Mouse (Mus musculus) liver (tissue): ENCODE measurements around the gene Fam169a.

Source experiments
- DNase-seq: peaks from one replicate; pipeline ENCODE4 v3.0.0-alpha.2; 2020; ENCODE audit warnings: mixed read lengths

The Fam169a gene

DNA sequence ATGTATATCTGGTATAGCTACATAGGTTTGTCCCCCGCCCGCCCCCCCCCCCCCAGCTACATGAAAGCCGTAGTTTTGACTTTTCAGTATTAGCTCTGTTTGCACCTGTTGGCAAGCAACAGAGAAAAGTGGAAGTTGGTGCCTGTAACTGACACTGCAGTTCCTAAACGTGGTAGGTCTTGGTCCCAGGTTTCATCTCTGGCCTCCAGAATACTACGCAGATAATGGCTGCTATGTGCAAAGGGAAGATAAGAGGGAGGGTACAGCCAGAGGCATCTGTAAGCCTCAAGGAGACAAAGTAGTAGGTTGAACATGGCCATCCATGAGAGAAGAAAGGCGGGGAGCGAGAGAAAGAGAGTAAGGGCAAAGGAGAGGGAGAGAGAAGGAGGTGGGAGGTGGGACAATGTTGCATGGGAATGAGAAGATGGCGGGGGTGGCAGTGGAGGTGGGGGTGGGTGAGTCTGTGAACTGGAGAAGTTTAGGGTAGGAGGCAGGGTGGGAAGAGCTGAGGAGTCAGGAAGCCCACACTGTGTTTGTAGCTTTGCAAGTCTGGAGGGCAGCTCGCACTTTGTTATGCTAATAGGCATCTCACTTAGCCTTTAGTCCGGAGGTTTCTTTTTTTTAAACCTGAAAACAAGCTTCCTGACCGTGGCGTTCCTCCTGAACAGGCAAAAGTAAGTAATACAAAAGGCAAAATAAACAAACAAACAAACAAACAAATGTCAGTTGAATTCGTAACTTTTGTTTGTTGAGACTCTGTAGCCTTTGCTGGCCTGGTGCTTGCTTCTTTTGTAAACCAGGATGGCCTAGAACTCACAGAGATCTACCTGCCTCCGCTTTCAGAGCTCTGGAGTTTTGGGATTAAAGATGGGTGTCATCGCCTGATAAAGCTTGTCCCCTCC lies at the start of gene Fam169a:
Gene Fam169a, plus strand, starts transcription at position 638 of the 902 bp plus-strand sequence.
- DNase-seq = peak; percentile 65

DNA sequence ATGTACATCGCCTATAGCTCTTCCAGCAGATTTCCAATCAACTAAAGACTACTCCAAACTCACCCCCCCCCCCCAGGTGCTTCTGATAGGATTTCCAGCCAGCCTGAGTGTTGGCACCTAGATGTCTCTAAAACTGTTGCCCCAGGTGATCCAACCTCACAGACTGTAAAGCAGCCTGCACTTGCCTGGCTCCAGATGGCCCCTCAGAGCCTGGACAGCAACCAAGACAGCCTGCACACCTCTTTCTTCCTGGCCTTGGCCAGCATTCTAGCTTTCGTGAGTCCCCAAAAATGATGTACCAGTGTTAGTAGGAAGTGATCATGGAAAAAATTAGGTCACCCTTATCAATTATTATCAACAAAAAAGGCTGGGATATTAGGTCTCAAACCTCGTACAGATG lies 49.4 kb upstream of the Fam169a start:
- DNase-seq = no peak

DNA sequence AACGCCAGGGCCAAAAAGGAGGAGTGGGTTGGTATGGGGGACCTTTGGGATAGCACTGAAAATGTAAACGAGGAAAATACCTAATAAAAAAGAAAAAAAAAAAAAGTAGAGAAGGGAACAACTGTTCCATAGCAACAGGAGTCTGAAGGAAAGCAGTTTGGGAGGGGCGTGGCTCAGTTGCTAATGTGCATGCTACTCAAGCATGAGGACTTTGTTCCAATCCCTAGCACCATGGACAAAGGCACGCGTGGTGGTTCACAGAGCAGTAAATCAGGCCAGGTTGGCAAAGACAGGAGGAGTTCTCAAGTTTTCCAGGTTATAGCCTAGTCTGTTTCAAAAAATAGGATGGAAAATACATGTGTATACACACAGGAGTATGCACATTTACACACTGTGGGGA lies 47.0 kb upstream of the Fam169a start:
- no peak for DNase-seq

DNA sequence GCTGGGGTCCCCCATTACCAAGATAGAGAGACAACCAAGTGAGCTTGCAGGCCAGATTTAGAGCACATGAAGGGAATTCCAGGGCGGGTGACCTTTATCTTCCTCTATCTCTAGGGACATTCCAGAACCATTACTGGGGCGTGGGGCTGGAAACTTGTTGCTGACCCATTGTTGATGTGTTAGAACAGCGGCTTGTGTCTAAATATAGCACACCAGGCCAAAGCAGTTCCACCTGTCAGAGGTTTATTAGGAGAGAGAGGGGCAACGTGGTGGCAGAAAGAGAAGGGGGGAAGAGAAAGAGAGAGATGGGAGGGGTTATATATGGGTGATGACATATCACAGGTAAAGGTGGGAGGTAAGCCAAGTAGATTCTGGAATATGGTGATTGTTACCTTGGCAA lies 45.2 kb upstream of the Fam169a start:
- DNase-seq = no peak

DNA sequence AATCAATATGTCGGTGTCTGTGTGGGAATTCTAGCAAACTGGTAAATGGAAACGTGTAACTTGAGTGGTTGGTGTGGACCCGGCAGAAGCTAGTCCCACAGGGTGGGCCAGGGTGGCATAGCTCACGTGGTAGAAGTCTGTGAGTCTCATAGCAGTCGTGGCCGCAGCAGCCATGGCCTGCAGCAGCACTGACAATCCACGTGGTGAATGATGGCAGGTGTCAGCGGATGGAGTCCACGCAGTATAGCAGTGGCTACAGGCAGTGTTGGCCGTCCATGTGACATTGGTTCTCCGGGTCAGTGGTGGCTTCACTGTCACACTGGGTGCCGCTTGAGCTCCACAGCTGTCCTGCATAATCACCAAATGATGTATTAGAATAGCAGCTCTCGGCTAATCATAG lies 37.0 kb upstream of the Fam169a start:
- no peak for DNase-seq

DNA sequence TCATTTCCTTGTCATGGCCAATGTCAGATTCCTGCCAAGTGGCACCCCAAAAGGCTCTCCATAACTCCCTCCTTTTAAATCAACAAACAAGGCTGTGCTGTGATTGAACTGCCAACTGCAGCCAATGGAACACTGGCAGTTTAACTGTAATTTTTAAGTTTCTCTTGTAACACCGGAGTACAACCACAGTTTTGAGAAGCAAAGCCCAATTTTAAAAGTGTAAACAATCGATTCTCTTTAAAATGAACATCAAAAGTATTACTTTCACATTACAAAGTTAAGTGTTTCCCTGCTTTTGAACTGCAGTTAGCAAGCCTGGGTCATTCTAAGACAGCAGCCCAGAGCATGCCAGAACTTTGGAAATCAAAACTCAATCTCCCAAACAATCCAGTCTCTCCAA lies 32.8 kb upstream of the Fam169a start, which contains the start of gene 1700029F12Rik:
Gene 1700029F12Rik, minus strand, starts transcription at position 101 of the 400 bp plus-strand sequence.
- DNase-seq = no peak

DNA sequence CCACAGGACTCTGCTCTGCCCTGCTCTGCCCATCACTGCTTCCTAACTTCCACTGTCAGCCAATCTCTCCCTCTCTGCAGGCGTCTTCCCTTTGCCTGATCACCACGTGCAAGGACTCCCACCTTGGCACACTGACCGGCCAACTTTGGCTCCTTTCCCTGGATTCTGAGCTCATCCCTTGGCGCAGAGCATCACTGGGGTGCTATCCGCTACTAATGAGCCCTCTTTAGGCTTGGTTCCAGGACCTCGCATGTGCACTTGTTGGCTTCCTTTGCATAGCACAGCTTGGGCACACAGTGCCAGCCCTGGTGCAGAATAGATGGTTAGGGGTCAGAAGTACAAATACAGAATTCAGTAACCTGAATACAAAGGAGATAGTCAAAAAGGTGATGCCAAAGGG lies 15.9 kb upstream of the Fam169a start:
- DNase-seq = no peak

DNA sequence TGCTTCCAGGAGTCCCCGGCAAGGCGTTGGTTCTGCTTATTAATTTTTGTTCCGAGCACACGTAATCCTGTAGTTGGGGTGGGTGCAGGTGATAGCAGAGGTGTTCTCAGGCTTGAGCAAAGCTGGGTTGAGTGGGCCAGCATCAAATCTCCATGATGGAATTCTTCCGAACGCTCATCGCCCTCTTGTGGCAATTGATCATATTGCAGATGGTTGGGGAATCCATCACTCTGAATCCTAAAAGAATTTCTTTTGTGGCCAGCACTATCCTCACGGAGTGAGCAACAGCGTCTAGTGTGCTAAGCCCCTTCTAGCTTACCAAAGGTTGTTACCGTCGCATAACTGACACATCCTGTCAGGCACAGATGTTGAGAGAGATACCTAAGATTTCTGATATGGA lies 14.4 kb upstream of the Fam169a start:
- peak; percentile 65 for DNase-seq

DNA sequence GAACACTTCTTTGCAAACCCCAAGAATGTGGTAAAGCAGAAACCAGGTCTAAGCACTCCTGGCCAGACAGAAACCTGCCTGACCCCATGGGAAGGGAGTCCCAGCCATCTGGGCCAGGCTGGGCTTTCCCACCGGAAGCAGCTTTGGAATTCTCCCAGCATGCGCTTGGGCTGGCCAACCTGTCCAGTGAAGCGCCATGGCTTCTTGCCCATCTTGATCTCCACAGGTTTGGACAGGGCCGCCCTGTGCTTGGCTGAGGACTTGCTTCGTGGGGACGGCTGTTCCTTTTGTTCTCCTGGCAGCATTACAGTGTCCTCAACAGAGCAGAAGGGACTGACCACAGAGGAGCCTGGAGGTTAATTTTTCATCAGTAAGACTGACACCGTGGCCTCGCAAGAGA lies 13.2 kb upstream of the Fam169a start:
- DNase-seq = no peak

DNA sequence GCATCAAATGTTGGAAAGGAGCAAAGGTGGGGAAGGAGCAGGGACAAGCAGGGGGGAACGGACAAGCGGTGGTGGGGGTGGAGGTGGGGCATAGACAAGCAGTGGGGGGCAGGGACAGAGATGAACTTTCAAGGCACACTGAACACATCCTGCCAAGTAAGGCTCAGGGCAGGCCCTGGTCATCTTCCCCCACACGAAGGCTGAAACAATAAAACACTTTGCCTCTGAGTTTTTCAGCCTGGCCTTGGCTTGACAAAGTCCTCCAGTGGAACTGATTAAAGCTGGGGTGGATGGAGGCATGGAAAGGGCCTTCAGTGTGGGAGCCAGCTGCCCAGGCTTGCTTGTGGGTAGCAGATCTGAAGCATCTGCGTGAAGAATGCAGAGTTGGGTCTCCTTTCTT lies 9.3 kb upstream of the Fam169a start:
- DNase-seq = no peak

DNA sequence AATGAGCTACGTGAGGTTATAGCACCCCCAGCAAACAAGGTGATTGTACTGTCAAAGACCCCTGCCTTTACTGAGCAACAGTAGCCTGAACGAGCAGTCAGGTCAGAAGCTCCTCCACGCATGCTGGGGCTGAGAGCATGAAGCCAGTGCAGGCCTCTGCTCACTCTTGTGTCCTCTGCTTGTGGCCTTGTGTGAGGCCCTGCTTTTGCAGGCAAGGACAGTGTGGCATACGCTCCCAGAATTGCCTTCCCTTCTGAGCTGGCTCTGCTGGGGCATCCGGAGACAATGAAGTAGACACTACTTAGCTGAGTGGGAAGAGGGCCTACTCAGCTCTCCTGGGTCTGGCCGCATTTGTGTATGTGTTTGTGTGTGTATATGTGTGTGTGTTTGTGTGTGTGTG lies 7.3 kb upstream of the Fam169a start:
- DNase-seq = no peak

DNA sequence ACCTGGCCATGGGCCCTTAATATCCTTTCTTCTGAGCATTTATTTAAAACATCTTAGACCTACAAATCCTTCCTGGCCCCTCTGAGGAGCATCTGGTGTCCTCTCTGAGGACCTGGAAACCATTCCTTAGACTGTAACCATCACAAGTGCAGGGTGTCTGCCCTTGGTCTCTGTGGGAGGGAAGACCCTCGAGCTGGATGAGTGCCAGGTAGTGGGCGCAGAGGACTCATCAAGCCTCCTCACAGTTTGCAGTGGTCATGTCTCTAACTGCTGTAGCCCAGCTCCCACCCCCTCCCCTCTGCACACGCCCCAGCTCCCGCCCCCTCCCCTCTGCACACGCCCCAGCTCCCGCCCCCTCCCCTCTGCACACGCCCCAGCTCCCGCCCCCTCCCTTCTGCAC lies 6.8 kb upstream of the Fam169a start:
- DNase-seq = no peak

DNA sequence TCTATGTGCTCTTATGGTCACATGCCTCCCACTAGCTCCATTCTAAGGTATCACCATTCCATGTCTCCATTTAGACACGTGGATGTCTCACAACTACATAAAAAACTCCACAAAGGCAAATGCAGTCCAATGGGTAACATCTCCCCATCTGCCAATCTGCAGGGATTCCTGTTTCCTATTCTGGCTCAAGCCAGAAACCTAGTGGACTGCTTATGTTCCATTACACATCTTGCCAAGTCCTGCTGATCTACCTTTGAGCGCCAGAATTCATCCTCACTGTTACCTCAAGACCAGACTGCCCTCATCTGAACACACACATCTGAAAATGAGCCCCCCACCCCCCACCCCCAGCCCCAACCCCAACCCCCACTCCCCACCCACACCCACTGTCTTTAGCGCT lies 4.9 kb upstream of the Fam169a start:
- DNase-seq = no peak

DNA sequence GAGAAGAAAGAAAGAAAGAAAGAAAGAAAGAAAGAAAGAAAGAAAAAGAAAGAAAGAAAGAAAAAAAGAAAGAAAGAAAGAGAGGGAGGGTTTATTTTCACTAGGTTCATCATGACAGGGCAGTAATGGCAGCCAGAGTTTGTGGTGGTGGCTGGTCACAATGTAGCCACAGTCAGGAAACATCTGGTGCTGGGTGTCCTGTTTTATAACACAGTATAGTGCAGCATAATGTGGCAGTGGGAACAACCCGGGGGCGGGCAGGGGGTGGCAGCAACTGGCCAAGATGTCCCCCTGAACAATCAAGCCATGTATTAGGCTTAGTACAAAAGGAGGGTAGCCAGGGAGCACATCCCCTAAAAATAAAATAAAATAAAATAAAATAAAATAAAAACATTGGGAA lies 3.7 kb upstream of the Fam169a start:
- no peak for DNase-seq

DNA sequence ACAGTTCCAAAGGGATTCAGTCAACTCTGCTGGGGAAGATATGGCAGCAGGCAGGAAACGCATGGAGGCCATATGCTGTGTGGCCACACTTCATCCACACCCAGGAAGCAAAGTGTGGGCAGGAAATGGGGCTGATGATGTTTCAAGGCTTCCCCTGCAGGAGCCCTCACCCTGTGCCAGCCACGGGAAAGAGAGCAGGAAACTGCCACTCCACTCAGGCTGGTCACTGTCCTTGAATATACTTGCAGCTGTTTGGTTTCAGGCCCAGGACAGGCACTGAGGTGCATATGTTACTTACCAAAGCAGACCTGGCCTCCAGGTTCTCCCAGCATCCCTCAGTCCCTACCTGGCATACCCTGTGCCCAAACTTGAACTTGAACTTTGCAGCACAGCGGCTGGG lies 2.7 kb upstream of the Fam169a start:
- DNase-seq = peak; percentile 19

DNA sequence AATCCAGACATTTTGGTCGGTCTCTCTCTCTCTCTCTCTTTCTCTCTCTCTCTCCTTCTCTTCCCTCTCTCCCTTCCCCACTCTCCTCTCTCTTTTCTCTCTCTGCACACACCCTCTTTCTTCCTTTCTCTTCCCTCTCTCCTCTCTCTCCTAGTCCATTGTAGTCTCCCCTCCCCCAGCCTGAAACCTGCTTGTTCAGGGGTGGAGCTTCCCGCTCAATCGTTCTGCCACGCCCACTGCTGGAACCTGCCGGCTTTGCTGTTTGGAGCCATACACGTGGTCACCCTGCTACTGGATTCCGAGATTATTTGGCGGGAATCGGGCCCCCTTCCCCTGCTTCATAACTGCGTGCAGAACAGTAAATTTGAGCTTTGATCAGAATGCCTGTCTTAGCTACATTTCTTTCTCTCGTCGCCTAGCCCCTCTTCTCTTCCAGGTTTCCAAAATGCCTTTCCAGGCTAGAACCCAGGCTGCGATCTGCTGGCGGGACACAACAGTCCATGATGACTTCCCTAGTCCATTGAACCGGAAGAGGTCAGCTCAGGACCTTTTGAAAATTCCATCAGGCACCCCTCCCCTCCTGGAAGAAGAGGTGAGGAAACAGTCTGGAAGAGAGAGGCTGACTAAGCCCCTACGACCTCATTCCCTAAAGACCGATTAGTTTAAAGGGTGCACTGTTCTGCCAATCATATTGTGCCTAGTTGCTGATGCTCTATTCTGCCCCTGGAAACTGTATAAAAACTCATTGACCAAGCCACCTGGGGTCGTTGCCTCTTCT lies 2.1 kb upstream of the Fam169a start:
- peak; percentile 82 for DNase-seq

DNA sequence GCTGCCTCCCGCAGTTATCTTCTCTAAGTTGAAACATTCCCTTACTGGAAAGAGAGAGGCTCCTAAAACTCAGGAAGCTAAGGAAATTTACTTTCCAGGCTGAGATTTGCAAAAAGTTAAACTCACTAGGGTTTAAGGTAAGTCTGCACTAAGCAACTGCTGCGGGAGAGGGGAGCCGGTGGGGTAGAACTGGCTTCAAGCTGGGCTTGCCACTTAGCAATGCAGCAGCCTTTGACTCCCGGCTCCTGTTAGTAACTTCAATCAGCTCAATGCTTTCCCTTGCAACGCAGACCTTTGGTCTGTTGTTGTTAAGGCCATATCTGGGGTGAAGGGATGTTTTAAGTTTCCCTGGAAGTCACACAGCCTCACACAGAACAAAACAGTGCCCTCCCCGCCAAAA lies 605 bp downstream of the Fam169a start:
- DNase-seq = peak; percentile 52

DNA sequence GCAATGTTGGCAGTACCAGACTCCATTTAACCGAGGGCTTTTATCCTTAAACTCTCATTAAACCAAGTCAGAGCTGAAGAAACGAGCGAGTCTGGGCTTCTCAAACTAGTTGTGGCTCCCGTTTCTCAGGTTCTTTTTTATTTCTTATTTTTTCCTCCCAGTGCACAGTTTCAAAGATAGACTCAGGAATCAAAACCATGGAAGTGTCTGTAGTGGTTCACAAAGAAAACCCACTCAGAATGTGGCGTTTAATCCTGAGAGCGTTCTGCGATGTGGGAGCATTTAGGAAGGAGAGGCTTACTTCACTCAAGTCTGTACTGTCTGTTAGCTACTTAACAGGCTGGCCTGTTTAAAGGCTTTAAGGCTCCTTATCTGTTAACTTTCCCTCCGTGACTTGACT lies 1.1 kb downstream of the Fam169a start:
- no peak for DNase-seq

DNA sequence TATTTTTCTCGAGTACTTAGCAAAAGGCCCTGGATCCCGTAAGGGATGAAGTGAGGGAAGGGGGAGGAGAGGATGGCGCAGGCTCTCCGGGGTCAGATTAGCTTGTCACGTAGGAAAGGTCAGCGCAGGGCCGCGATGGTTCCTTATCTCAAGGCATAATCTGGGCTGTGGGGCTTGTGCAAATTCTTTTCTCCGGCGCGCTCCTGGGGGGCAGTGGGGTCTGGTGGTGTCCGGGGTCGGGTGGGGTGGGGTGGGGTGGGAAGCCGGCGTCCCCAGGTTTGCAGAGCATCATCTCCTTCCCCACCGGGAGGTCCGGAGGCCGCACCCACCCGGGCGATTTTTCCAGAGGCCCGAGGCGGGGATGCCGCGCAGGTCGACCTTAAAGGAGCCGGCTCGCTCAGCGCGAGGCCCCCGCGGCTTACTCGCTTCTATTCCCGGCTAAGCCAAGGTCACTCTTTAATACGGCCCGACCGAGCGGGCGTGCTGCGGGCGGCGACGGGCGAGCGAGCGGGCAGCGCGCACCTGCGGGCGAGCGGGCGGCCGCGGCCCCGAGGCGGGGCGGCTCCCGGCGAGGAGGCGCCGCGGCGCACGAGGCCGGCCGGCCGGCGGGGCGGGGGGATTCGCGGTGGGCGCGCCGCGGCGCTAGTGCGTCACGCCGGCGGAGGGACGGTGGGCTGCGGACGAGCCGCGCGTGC lies 4.0 kb downstream of the Fam169a start:
- DNase-seq = peak; percentile 63

DNA sequence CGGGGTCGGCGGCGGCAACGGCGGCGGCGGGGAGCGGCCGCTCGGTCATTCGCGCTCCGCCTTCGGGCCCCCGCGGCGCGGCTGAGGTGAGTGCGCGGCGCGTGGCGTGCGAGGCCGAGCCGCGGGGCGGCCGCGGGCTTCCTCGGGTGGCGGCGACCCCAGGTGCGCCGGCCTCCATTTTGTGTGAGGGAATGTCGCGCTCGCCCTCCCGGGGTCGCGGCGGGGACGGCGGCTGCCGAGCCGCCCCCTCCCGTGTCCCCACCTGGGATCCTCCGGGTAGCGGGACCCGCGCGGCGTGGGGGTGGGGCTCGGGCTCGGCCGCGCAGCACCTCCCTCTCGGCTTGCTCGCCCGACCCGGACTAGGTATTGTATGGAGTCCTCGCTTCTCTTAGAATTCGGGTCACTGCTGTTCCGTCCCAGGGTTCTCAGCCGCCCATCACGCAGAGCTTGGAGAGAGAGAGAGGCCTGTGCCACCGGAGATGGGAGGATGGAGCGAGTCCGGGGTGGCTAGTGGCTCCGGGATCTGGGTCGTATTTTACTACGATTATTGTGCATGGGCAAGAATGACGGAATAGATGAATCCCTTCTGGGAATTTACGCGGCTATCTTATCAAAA lies 4.6 kb downstream of the Fam169a start:
- DNase-seq = peak; percentile 54

DNA sequence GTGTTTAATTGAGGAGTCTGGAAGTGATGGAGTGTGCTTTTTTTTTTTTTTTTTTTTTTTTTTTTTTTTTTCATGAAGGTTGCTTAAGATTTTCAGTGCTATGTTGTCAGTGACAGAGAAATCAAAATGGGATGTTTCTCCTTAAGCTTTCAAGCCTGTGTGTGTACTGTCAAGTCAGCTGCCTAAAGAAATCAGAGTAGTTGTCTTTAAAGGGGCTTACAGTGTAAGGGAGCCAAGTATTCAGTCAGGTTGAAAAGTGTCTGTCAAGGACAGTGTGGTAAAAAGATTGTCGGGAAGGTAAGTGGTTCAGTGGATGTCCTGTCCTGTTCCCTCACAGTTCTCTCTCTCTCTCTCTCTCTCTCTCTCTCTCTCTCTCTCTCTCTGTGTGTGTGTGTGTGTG lies 6.4 kb downstream of the Fam169a start:
- no peak for DNase-seq

DNA sequence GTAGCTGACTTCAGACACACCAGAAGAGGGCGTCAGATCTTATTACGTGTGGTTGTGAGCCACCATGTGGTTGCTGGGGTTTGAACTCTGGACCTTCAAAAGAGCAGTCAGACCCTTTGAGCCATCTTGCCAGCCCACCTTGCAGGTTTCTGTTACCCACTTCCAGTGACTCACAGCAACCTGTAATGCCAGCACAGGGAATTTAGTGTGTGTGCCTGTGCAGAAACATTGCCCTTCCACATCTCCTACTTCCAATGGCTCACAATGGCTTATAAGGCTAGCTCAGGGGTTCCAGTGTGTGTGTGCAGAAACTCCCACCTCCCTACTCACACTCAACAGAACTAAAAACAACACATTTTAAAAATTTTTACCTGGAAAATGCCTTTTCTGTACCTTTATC lies 10.5 kb downstream of the Fam169a start:
- no peak for DNase-seq

DNA sequence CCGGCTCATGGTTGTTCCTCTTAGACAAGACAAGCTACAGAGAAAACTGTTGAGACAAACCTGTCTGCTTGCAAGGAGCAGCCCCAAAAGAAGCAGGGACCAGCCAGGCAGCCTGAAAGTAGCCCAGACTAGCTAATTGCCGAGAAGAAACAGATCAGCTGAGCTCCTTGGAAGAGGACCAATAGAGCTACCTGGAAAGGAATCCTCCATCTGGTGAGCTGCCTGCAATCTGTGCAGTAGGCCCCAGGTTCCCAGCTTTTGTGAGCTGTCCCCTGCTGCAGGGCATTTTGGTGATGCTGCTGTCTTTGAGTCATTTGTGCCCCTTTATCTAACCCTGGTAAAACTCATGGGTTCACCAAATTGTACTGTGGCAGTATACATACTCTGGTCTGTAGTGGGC lies 13.1 kb downstream of the Fam169a start:
- DNase-seq = no peak
